Mouse (Mus musculus) cortical plate, adult 2 months (tissue): ENCODE results near the gene Rpl36a.

ENCODE experiments used
- CTCF ChIP-seq: fragments of 200-500 bp; IDR thresholded peaks from 2 replicates; pipeline ENCODE4 v1.5.1; 2011; ENCODE audit warnings: mild to moderate bottlenecking, control low read depth, low read length; ENCODE audit not compliant: insufficient read depth; ENCODE audit errors: extremely low read depth
- POLR2A ChIP-seq: fragments of 200-500 bp; IDR thresholded peaks from 2 replicates; pipeline ENCODE4 v1.6.1; 2011; ENCODE audit warnings: mild to moderate bottlenecking, low read length, control low read depth; ENCODE audit not compliant: insufficient read depth; ENCODE audit errors: extremely low read depth

DNA sequence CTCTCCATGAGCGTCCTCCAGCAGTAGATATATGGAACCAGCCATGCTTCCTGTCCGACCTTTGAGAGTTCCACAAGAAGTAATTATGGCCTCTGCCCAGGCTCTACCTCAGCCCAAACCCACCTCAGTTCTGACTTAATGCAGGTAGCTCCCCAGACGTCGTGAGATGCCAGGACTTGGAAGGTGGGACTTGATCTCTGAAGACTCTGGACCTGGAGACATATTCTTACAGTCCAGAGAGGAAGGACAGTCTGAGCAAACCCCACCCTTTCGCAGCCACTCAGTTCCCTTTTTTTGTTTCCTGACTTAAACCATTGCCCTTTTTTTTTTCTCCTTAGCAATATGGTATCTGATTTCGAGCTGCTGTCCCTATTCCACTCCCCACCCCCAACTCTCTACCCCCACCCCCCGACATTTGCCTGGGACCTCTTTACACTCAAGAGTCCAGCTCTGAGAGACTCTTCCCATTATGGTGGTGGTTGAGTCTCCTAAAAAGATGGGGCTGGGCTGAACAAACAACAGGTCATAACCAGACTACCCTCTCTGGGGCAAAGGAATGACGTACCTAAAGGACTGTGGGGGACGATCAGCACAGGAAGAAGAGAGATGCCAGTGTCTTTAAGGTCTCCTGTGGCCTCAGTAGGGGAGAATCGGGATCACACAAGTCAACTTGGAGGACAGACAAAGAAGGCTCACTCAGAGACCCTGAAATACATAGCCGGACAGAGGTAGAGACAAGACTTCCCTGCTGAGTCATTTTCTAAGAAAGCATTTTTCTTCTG, 2.4 kb upstream of the Rpl36a start, which contains the start of gene Btk:
- no peak for TF ChIP-seq CTCF
- no peak for TF ChIP-seq POLR2A
